Mouse (Mus musculus) kidney, postnatal 14 days (tissue): ENCODE measurements around the gene Tbcel.

Source experiments
- DNase-seq: peaks from one replicate; pipeline ENCODE4 v3.0.0; 2022; ENCODE audit warnings: mixed read lengths

Tbcel gene

DNA sequence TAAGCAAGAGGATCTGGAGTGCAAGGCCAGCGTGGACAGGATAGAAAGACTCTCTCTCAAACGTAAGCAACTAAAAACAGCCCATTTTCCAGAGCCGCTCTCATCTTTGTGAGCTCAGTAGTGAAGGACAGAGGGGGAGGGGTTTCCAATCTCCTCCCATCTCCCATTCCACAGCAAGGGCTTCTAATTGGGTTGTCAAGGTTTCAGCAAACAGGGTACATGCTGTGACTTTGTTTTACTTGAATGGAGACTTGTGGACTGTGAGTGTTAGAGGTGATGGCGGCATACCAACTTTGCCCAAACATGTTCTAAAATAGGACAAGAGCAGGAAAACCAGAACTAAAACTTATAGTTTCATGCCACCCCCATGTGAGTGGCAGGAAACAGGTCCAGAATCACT, 68.2 kb downstream of the Tbcel start:
- no peak for DNase-seq

DNA sequence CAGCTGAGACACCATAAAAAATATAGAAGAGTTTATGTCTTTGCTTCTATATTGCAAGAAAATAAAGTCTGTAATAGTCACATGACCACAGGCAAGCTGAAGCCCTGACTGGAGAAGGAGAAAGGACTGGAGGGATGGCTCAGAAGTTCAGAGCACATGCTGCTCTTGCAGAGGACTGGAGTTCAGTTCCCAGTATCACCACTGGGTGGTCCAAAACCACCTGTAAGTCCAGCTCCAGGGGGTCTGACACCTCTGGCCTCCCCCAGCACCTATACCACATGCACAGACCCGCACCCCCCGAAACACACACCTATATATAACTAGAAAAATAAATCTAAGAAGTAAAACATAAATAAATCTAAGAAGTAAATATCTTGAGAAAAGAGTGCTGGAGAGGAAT, 75.5 kb downstream of the Tbcel start:
- peak; percentile 23 for DNase-seq

- DNase-seq: no peak
Measured at GRCm38 (mm10) chr9:42431606-42432005, 76.0 kb downstream of the Tbcel start.

DNA sequence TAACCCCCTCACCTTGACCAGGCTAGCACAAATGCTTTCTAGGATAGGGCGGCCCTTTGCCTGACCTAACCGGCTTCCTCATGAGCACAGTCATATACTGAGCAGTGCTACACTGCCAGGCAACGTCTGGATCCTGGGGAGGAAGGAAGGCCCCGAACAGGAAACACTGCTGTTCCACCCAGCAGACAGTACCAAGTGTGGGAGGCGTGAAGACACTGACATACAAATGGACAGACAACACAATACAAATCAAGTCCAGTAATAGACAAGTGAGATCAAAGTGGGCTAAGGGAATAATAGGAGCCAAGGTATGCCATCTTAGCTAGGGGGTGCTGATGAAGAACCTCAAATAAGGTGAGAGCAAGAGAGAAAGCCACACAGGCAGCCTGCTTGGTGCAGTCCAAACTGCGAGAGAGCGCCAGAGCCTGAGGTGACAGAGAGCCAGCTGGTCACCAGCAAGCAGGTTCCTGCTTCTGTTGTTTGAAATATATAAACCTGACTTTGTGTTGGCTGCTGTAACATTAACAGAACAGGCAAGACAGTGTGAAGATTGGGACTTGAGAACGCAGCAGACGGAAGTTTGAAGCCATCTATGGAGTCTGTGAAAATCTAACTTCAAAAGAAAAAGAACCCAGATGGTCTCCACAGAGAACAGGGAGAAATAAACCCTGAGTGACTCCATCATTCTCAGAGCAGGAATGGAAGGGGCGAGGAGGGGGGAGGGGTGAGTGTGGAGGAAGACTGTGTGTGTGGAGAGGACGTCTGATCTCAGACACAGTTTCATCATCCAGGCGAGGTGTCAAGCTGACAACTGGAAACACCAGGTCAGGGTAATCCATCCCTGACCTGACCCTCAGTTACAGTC, 79.3 kb downstream of the Tbcel start:
- DNase-seq: peak; percentile 33

- no peak for DNase-seq
Measured at GRCm38 (mm10) chr9:42426661-42427358, 80.8 kb downstream of the Tbcel start.

DNA sequence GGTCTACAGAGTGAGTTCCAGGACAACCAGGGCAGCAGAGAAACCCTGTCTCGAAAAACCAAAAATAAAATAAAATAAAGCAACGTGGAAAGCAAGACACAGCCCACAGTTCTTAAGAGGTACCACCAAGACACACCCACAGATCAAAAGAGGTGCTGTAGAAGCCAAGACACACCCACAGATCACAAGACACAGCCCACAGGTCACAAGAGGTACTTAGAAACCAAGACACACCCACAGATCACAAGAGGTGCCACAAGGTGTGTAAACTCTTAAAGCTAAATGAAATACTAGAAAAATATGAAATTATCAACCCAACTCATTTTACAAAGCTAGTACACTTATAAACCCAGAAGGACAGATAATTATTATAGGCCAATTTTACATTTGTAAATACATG, 84.0 kb downstream of the Tbcel start:
- no peak for DNase-seq

DNA sequence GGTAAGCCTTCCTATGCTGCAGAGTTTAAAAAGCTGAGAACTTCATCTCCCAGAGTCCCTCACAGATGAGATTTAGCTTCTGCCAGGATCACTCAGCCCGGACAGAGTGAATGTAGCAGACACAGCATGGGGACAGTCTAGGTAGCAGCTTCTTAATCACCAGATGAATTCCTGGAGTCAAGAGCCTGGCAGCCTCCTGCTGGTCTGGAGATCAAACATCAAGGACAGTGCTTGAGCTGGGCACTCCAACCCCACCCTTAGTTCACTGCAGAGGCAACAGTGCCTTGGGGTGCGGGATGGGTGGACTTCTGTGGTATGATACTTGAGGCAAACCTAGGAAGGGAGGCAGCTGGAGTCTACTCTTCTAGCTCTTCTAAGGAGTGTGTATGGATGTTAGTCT, 87.9 kb downstream of the Tbcel start:
- no peak for DNase-seq

DNA sequence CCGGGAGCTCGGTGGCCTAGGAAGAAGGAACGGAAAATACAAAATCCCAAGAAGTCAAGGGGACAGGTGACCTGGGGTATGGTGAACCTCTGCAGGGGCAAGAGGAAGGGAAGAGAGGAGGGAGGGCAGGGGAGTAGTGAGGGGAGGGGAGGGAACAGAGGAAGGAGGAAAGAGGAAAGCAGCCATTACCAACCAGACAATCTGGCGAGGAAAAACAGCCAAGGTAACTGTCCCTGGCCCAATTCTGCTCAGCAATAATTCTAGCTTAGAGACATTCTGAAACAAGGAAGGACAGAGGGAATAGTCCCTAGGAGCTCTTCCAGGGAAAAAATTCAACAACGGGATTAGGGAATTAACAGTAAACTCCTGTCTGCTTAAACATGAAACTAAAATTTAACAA, 88.8 kb downstream of the Tbcel start:
- DNase-seq: no peak

DNA sequence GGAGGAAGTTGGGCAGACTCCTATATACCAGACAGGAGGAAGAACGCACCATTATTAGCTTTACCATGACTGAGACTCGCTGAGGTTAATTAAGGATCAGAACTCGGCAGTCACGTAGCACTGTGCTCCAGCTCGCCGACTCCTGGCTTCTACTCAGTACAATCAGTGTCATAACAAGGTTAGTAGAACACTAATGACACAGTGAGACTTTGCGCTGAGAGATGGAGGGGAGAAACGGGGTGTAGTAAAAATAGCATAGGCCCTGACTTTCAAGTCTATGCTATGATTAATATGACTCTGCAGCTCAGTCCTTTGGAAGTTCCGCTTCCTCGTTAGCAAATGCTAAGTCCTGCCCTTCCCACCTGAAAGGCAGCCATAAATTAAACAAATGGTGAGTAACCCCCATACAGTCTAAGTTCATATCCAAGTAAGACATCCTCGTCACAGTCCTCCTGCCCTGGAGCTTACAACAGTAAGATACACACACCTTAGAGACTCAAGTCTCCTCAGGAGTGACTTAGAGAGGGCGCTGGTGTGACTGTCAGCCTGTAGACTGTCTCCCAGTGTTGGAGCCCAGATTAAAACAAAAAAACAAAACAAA, 90.2 kb downstream of the Tbcel start:
- DNase-seq: no peak

GRCm38 (mm10) chr9:42415184-42415583, 92.4 kb downstream of the Tbcel start:
- DNase-seq: no peak

DNA sequence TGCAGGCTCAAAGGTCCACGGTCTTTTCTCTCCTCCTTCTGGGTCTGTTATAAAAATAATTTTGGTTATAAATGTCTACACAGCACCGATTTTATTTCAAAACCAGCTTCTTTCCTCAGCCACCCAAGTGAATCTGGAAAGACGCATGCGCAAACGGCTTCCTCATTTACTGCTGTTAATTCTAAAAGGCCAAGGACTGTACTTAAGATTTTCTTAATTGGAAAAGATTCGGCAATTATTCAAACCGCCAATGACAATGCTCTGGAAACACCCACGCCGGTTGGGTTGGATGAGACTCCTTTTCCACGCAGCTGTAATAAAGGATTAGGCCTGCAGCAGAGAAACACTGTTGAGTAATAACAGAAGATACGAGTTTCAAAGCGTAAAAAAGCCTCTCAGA, 94.3 kb downstream of the Tbcel start:
- DNase-seq: no peak

DNA sequence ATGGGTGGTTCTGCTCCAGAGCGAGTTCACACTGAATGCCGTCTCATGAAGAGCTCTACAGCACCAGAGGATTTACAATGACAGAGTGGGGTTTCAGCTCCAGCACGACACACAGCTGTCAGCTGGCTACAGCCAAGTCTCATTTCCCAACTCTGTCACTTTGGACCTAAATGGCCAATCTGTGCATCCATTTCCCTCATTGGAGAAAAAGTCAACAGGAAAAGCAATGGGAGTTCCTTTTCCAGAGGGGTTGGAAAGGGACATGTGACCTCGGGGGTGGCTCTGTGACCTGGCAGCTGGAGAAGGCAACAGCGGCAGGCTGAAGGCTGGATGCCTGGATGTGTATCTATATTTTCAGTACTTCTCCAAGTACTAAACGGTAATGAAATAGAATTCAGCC, 96.3 kb downstream of the Tbcel start:
- peak; percentile 28 for DNase-seq

GRCm38 (mm10) chr9:42405736-42406135, 101.9 kb downstream of the Tbcel start:
- no peak for DNase-seq

DNA sequence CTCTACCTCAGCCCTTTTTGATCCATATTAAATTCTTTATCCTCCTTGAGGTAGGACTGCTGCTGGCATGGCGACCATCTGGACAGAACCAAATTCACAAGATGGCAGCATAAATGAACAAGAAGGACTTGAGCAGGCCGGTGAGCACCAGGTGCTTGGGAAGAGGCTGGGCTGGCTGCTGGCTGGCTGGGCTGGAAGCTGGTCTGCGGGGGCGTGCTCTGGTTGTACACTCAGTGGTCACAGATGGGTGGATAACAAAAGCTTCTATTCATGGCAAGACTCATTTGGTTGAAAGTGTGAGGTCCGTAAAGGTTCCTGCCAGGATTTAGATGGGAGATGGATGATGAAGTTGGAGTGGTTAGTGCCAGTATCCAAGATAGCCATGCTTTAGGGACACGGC, 106.1 kb downstream of the Tbcel start:
- no peak for DNase-seq

- DNase-seq: no peak
Measured at GRCm38 (mm10) chr9:42399829-42400228, 107.8 kb downstream of the Tbcel start, which contains the start of gene Tecta. TSS of gene Tecta (minus strand) at chr9:42399929.

- DNase-seq: no peak
Measured at GRCm38 (mm10) chr9:42396141-42396540, 111.5 kb downstream of the Tbcel start.

DNA sequence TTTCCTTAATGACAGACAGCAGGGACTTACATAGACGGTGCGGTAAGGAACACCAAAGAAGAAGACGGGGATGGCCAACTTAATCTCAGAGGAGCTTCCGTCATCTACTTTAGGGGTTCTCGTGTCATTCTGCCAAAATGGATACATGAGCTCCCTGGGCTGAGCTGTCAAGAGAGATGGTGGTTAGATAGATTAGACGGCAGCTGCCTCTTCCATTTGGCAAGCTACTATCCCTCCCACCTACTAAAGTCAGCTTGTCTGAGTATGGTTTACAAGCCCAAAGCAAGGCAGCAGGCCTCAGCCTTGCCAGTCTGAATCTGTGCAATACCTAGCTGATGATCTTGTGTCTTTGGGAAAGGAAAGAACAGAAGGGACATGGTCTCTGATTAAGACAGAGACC, 112.7 kb downstream of the Tbcel start:
- no peak for DNase-seq

- DNase-seq: no peak
Measured at GRCm38 (mm10) chr9:42394321-42394720, 113.3 kb downstream of the Tbcel start.

DNA sequence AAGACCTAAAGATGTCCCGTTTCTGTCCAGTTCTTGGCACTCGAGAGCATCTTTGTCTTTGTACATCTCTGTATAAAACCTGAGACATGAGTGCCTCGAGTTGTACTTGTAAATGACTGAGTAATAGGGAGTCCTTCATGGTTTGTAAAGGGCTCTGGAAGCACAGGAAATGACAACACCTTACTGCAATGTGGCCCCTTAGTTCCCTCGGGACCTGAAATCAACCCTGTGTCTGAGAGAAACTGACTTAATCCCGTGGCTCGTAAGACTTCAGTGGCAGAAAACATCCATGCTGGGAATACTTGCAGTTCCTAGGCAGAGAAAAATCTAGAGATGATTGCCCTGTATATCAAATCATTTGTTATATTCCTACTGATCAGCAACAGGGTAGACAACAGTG, 114.7 kb downstream of the Tbcel start:
- DNase-seq: no peak

DNA sequence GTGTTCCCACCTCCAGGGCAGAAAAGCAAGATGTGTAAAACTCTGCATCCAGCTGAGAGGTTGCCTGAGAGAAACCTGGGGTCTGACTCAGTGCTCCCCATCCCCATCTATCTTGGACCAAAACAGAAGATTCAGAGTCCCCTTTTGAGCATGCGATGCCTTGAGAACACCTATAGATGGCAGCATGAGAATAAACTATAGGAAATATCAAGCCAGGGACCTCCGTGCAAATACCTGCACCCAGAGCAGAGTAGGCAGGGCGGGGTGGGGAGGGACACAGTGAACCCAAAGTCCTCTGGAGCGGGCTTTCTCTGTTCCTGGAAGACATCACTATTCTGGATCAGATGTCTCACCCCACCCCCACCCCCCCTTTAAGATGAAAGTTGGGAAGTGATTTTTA, 119.1 kb downstream of the Tbcel start:
- DNase-seq: no peak

- no peak for DNase-seq
Measured at GRCm38 (mm10) chr9:42387038-42387437, 120.6 kb downstream of the Tbcel start.

GRCm38 (mm10) chr9:42385656-42386055, 122.0 kb downstream of the Tbcel start:
- no peak for DNase-seq

GRCm38 (mm10) chr9:42382628-42383347, 124.8 kb downstream of the Tbcel start:
- DNase-seq: no peak
